Mouse (Mus musculus) hindbrain, embryonic 11.5 days (tissue): ENCODE data around the gene Ucma. TPM values are rescaled to one million over a fixed set of nuclear protein-coding genes. Genes with fewer than 3 reads are reported as not detected.

Experiments used
- ATAC-seq: fragments of 200-750 bp; cut with Nextera tagmentation; 2 replicates; pipeline ENCODE4 v1.8.0; 2017; ENCODE audit warnings: mild to moderate bottlenecking, moderate TSS enrichment, moderate library complexity; ENCODE audit not compliant: low FRiP score
- DNase-seq: peaks from one replicate; pipeline ENCODE4 v3.0.0-alpha.2; 2015; ENCODE audit warnings: low spot score
- H3K27ac ChIP-seq: fragments of 300-500 bp; sonication (generic); 2 replicates; pipeline ENCODE4 v1.5.1; 2014; ENCODE audit warnings: mild to moderate bottlenecking, low read depth, low read length
- H3K27me3 ChIP-seq: fragments of 300-500 bp; sonication (generic); 2 replicates; pipeline ENCODE4 v1.6.1; 2014; ENCODE audit warnings: mild to moderate bottlenecking, low read length, moderate library complexity, mixed read lengths; ENCODE audit not compliant: control insufficient read depth, insufficient read depth
- H3K36me3 ChIP-seq: fragments of 300-500 bp; sonication (generic); 2 replicates; pipeline ENCODE4 v1.6.1; 2014; ENCODE audit warnings: mild to moderate bottlenecking, low read length, moderate library complexity, mixed read lengths; ENCODE audit not compliant: control insufficient read depth, insufficient read depth
- H3K4me1 ChIP-seq: fragments of 300-500 bp; sonication (generic); replicated peaks from 2 replicates; pipeline ENCODE4 v1.6.1; 2014; ENCODE audit warnings: low read length, mixed read lengths; ENCODE audit not compliant: control insufficient read depth, insufficient read depth
- H3K4me2 ChIP-seq: fragments of 300-500 bp; sonication (generic); replicated peaks from 2 replicates; pipeline ENCODE4 v1.6.1; 2014; ENCODE audit warnings: mild to moderate bottlenecking, low read depth, low read length
- H3K4me3 ChIP-seq: fragments of 300-500 bp; sonication (generic); 2 replicates; pipeline ENCODE4 v1.5.1; 2014; ENCODE audit warnings: low read depth, low read length
- H3K9ac ChIP-seq: fragments of 300-500 bp; sonication (generic); 2 replicates; pipeline ENCODE4 v1.6.1; 2014; ENCODE audit warnings: low read depth, low read length
- H3K9me3 ChIP-seq: fragments of 300-500 bp; sonication (generic); 2 replicates; pipeline ENCODE4 v1.6.1; 2016; ENCODE audit warnings: low read length; ENCODE audit not compliant: control insufficient read depth
- WGBS: fragments of 180-500 bp; shearing (Covaris S2); extraction: QIAGEN DNeasy Blood & Tissue Kit; methylation state at CpG from one replicate; pipeline ENCODE4 v1.1.7; 2014; 5-methylcytosine and 5-hydroxymethylcytosine counted together
- polyA plus RNA-seq: library from polyadenylated mRNA; unstranded; fragments of >200 nt; fragmentation: Nextera tagmentation; extraction: Ambion mirVana; gene quantifications from 2 replicates; pipeline ENCODE4 v1.2.1, GENCODE M21; 2014

The Ucma gene
- polyA plus RNA-seq, 1 experiment from 2014 or later: not detected

- ATAC-seq (no peak), DNase-seq (no peak)
- Histone ChIP-seq H3K9ac (no peak overlapping the region), H3K27ac (no peak overlapping the region), H3K4me3 (no peak overlapping the region), H3K9me3 (no peaks in the 10 kb centered on the region), H3K4me2 (no peak overlapping the region), H3K4me1 (no peaks in the 10 kb centered on the region), H3K36me3 (no peaks in the 10 kb centered on the region), H3K27me3 (no peaks in the 10 kb centered on the region)
- WGBS: 84% methylated on average over 12 of the region's 12 CpGs
These were observed 17.9 kb upstream of the Ucma start for GRCm38 (mm10) chr2:4958039-4958438.

- DNase-seq: no peak
- Histone ChIP-seq H3K27ac (no peak overlapping the region), H3K36me3 (no peaks in the 10 kb centered on the region), H3K4me3 (no peak overlapping the region), H3K4me1 (no peaks in the 10 kb centered on the region), H3K4me2 (no peak overlapping the region), H3K9me3 (no peaks in the 10 kb centered on the region), H3K9ac (no peak overlapping the region), H3K27me3 (no peaks in the 10 kb centered on the region)
- 91% methylated on average over 2 of the region's 2 CpGs for WGBS
- ATAC-seq: no peak
These were observed 8.1 kb upstream of the Ucma start for GRCm38 (mm10) chr2:4967806-4968205.

- Histone ChIP-seq H3K36me3 (no peaks in the 10 kb centered on the region), H3K4me2 (no peak overlapping the region), H3K4me3 (no peak overlapping the region), H3K27ac (no peak overlapping the region), H3K4me1 (no peaks in the 10 kb centered on the region), H3K27me3 (no peaks in the 10 kb centered on the region), H3K9ac (no peak overlapping the region), H3K9me3 (no peaks in the 10 kb centered on the region)
- WGBS: 92% methylated on average over 1 of the region's 2 CpGs
- no peak for DNase-seq
- ATAC-seq: no peak
These were observed 6.8 kb upstream of the Ucma start for GRCm38 (mm10) chr2:4969083-4969482.

- H3K27ac ChIP-seq: no peak overlapping the region
- H3K36me3 ChIP-seq: no peaks in the 10 kb centered on the region
- peak; percentile 10 for DNase-seq
- H3K9ac ChIP-seq: no peak overlapping the region
- no peak overlapping the region for H3K4me2 ChIP-seq
- WGBS: 35% methylated on average over 8 of the region's 8 CpGs
- no peak for ATAC-seq
- no peaks in the 10 kb centered on the region for H3K4me1 ChIP-seq
- H3K9me3 ChIP-seq: no peaks in the 10 kb centered on the region
- no peaks in the 10 kb centered on the region for H3K27me3 ChIP-seq
- no peak overlapping the region for H3K4me3 ChIP-seq
These were observed 2.2 kb downstream of the Ucma start for GRCm38 (mm10) chr2:4978091-4978490.

GRCm38 (mm10) chr2:4983987-4984386 lies 8.1 kb downstream of the Ucma start:
- H3K4me2 ChIP-seq: no peak overlapping the region
- no peak overlapping the region for H3K9ac ChIP-seq
- no peaks in the 10 kb centered on the region for H3K36me3 ChIP-seq
- no peak overlapping the region for H3K4me3 ChIP-seq
- H3K27ac ChIP-seq: no peak overlapping the region
- no peak for ATAC-seq
- H3K9me3 ChIP-seq: no peaks in the 10 kb centered on the region
- DNase-seq: no peak
- no peaks in the 10 kb centered on the region for H3K4me1 ChIP-seq
- H3K27me3 ChIP-seq: no peaks in the 10 kb centered on the region
- WGBS: 26% methylated on average over 5 of the region's 5 CpGs

GRCm38 (mm10) chr2:4985000-4985399 lies 9.1 kb downstream of the Ucma start:
- no peaks in the 10 kb centered on the region for H3K36me3 ChIP-seq
- no peaks in the 10 kb centered on the region for H3K9me3 ChIP-seq
- no peaks in the 10 kb centered on the region for H3K27me3 ChIP-seq
- DNase-seq: no peak
- H3K4me3 ChIP-seq: no peak overlapping the region
- no peak for ATAC-seq
- no peaks in the 10 kb centered on the region for H3K4me1 ChIP-seq
- H3K4me2 ChIP-seq: no peak overlapping the region
- 84% methylated on average over 6 of the region's 6 CpGs for WGBS
- H3K27ac ChIP-seq: no peak overlapping the region
- no peak overlapping the region for H3K9ac ChIP-seq

- Histone ChIP-seq H3K27ac (no peak overlapping the region), H3K4me3 (no peak overlapping the region), H3K4me1 (no peaks in the 10 kb centered on the region), H3K27me3 (no peaks in the 10 kb centered on the region), H3K36me3 (no peaks in the 10 kb centered on the region), H3K9ac (no peak overlapping the region), H3K4me2 (no peak overlapping the region), H3K9me3 (no peaks in the 10 kb centered on the region)
- ATAC-seq (no peak), DNase-seq (no peak)
- WGBS: 87% methylated on average over 4 of the region's 4 CpGs
These were observed 10.9 kb downstream of the Ucma start for GRCm38 (mm10) chr2:4986798-4987197.

- DNase-seq (no peak), ATAC-seq (no peak)
- Histone ChIP-seq H3K9ac (no peak overlapping the region), H3K4me3 (no peak overlapping the region), H3K36me3 (no peaks in the 10 kb centered on the region), H3K4me2 (no peak overlapping the region), H3K27me3 (no peaks in the 10 kb centered on the region), H3K27ac (no peak overlapping the region), H3K4me1 (no peaks in the 10 kb centered on the region), H3K9me3 (no peaks in the 10 kb centered on the region)
- 85% methylated on average over 8 of the region's 8 CpGs for WGBS
These were observed 11.7 kb downstream of the Ucma start for GRCm38 (mm10) chr2:4987388-4988180.

- ATAC-seq (no peak), DNase-seq (no peak)
These were observed 13.0 kb downstream of the Ucma start for GRCm38 (mm10) chr2:4988826-4989424.

More at GRCm38 (mm10) chr2:4988826-4989424, 13.0 kb downstream of the Ucma start:
- H3K36me3 ChIP-seq: no peaks in the 10 kb centered on the region
- no peak overlapping the region for H3K4me2 ChIP-seq
- H3K9ac ChIP-seq: no peak overlapping the region
- H3K27ac ChIP-seq: no peak overlapping the region
- no peaks in the 10 kb centered on the region for H3K4me1 ChIP-seq
- 81% methylated on average over 11 of the region's 11 CpGs for WGBS
- H3K9me3 ChIP-seq: no peaks in the 10 kb centered on the region
- no peak overlapping the region for H3K4me3 ChIP-seq
- no peaks in the 10 kb centered on the region for H3K27me3 ChIP-seq
